9 mouse cellular contexts compared by ENCODE assay signal in the genomic region with DNA sequence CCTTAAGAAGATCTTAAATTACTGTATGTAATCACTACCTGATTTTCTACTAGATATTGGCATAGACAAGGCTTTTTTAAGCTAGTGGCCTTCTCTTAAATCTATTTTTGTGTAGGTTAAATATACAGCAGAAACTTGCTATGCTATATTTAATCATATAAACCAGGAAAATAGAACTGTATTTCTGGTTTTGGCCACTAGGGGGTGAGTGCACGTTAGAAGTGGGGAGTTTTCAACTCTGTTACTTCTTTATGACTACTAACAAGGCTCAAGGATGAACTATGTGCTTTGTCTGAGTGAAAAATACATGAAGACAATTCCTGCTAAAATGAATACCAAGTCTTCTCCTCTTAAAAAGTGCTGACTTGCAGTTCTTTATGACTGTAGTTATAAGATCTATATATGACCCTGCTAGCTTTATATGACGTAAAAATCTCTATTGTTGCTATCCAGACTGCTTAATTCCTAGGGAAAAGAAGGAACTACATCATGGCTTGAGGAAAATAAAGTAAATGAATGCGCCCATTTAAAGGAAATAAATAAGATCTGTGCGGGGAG. TPM values are rescaled to one million over a fixed set of nuclear protein-coding genes. Genes with fewer than 3 reads are reported as not detected.
A peak's percentile ranks its signal among the peaks of the same experiment; 100 is the strongest.
DNase-seq lines count a peak whose midpoint lies in the region; ATAC-seq and TF ChIP-seq lines count a peak whose summit lies in the region.
"Had no signal": no experiment of that assay in that cellular context is flagged by ENCODE, and none has a peak within 500 bp of the region (broad histone marks: within the 10 kb centered on the region; RNA-seq: fewer than 3 reads in every experiment).

No protein-coding gene starts in this region.

- H3K9me3 ChIP-seq in forebrain, embryonic 15.5 days = no peaks in the 10 kb centered on the region
- H3K9me3 ChIP-seq: forebrain, embryonic 12.5 days; limb, embryonic 13.5 days had no signal

- H3K4me2 ChIP-seq in forebrain, embryonic 15.5 days (replicated peaks) = no peak overlapping the region
- H3K4me2 ChIP-seq: forebrain, embryonic 12.5 days; limb, embryonic 13.5 days had no signal

- peak; percentile 75 for TF ChIP-seq CTCF in left cerebral cortex, adult 2 months (IDR thresholded peaks at IDR 0.05)

- H3K27me3 ChIP-seq in forebrain, embryonic 15.5 days = no peaks in the 10 kb centered on the region
- H3K27me3 ChIP-seq: forebrain, embryonic 12.5 days; limb, embryonic 13.5 days had no signal

- 68% methylated on average over 4 of the region's 4 CpGs for WGBS in forebrain, embryonic 15.5 days

- no peak for DNase-seq in left cerebral cortex, adult 2 months (ENCODE audit: extremely low spot score in 1 of 2, low spot score in 2 of 2)
- DNase-seq in left cerebral cortex, adult 8-10 months (ENCODE audit: low spot score in 2 of 2) = no peak
- DNase-seq in Muller cell, postnatal 12 days (ENCODE audit: inconsistent ontology term) = peak; percentile 3
- DNase-seq in cerebellum, postnatal 4 days (ENCODE audit: low spot score in 2 of 2) = no peak

- no peaks in the 10 kb centered on the region for H3K36me3 ChIP-seq in forebrain, embryonic 15.5 days
- H3K36me3 ChIP-seq: forebrain, embryonic 12.5 days; limb, embryonic 13.5 days had no signal

- H3K4me1 ChIP-seq in forebrain, embryonic 15.5 days = no peaks in the 10 kb centered on the region
- H3K4me1 ChIP-seq: forebrain, embryonic 12.5 days; limb, embryonic 13.5 days had no signal

- intact Hi-C loops in left cerebral cortex, adult 2 months (cut with DNase I) = no loop called here

- no peak overlapping the region for H3K9ac ChIP-seq in forebrain, embryonic 15.5 days (replicated peaks)
- H3K9ac ChIP-seq: forebrain, embryonic 12.5 days; limb, embryonic 13.5 days had no signal

- ATAC-seq in CD4-positive, CD25-positive, alpha-beta regulatory T cell, adult 4 months = peak; percentile 74
- ATAC-seq in granulocyte monocyte progenitor cell, adult 5-6 weeks (replicated peaks; ENCODE audit: poor library complexity, severe bottlenecking) = peak; percentile 58; the same call in 1 of the 2 replicates
- ATAC-seq in forebrain, embryonic 15.5 days (replicated peaks) = no peak

- no peak overlapping the region for H3K27ac ChIP-seq in left cerebral cortex, adult 2 months
- H3K27ac ChIP-seq in forebrain, embryonic 15.5 days (replicated peaks) = no peak overlapping the region
- H3K27ac ChIP-seq: forebrain, embryonic 12.5 days; limb, embryonic 13.5 days had no signal

- no peak overlapping the region for H3K4me3 ChIP-seq in left cerebral cortex, adult 2 months
- no peak overlapping the region for H3K4me3 ChIP-seq in forebrain, embryonic 15.5 days
- H3K4me3 ChIP-seq: forebrain, embryonic 12.5 days; limb, embryonic 13.5 days had no signal

RNA-seq across cellular contexts. Expression of gene Pgm1, which starts 15.2 kb away (rescaled TPM):
- 10 to 100 TPM; 50.6 to 52.2 TPM for total RNA-seq in left cerebral cortex, adult 2 months (2021)
- 10 to 100 TPM; 58.5 to 65.5 (median 61.2) TPM for total RNA-seq in left cerebral cortex, adult 8-10 months (2022)
- 10 to 100 TPM; 34.0 to 59.5 TPM for polyA plus RNA-seq in CD4-positive, CD25-positive, alpha-beta regulatory T cell, adult 4 months (2017; shearing (Covaris generic))
- total RNA-seq in granulocyte monocyte progenitor cell, adult 5-6 weeks (2014; fragmentation: Nextera tagmentation) = 24.7 and 31.5 TPM in 2 replicates
- 37.9 and 49.3 TPM in 2 replicates for total RNA-seq in granulocyte monocyte progenitor cell, adult 5-6 weeks (2017)
- 36.0 and 42.3 TPM in 2 replicates for polyA plus RNA-seq in forebrain, embryonic 15.5 days (2015; fragmentation: Nextera tagmentation; extraction: Ambion mirVana)

RNA-seq across cellular contexts. Expression of gene Itgb3bp, which starts 15.6 kb away (rescaled TPM):
- total RNA-seq in left cerebral cortex, adult 2 months (2021) = 1 to 10 TPM; 4.1 to 4.8 TPM
- total RNA-seq in left cerebral cortex, adult 8-10 months (2022) = 1 to 10 TPM; 4.8 to 7.8 (median 6.3) TPM
- 10 to 100 TPM; 24.6 to 34.0 TPM for polyA plus RNA-seq in CD4-positive, CD25-positive, alpha-beta regulatory T cell, adult 4 months (2017; shearing (Covaris generic))
- total RNA-seq in granulocyte monocyte progenitor cell, adult 5-6 weeks (2014; fragmentation: Nextera tagmentation) = 27.2 and 31.5 TPM in 2 replicates
- total RNA-seq in granulocyte monocyte progenitor cell, adult 5-6 weeks (2017) = 14.0 and 18.1 TPM in 2 replicates
- polyA plus RNA-seq in forebrain, embryonic 15.5 days (2015; fragmentation: Nextera tagmentation; extraction: Ambion mirVana) = 19.2 and 22.3 TPM in 2 replicates
